Mouse (Mus musculus) left cerebral cortex, adult 11 months (tissue): ENCODE measurements at regions not wholly inside any gene's neighbourhood (a gene's known extent, or its start where the extent isn't known, plus 50 kb on each side); places are given as distances from the start of the nearest gene placed in this dataset.

Source experiments
- DNase-seq: peaks from one replicate; pipeline ENCODE4 v3.0.0; 2022; ENCODE audit warnings: low spot score

- no peak for DNase-seq
These were observed 149.5 kb upstream of the Spef2 start for GRCm38 (mm10) chr15:9898211-9898610.

- DNase-seq, result no peak
These were observed 144.5 kb upstream of the Spef2 start for GRCm38 (mm10) chr15:9893146-9893545.

- no peak for DNase-seq
These were observed 143.5 kb upstream of the Spef2 start for GRCm38 (mm10) chr15:9892208-9892607.

GRCm38 (mm10) chr15:9891446-9891845 lies 142.8 kb upstream of the Spef2 start:
- DNase-seq, result no peak

DNA sequence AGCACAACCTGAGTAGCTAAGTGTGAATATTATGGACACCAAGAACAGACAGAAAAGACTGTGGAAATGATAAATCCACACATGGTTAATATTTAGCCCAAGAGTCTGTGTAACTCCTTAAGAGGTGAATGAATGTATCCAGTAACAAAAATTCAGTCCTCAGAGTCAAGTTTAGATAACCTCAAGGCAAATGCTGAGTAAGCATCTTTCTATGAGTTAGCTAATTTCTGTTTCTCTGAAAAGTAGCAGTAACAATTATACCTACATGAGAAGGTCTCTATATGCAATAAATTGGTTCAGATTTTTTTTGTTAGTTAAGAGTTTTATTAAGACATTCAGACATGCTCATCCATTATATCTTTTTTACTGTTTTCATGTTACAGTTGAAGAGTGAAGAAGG lies 127.1 kb upstream of the Spef2 start:
- no peak for DNase-seq

DNA sequence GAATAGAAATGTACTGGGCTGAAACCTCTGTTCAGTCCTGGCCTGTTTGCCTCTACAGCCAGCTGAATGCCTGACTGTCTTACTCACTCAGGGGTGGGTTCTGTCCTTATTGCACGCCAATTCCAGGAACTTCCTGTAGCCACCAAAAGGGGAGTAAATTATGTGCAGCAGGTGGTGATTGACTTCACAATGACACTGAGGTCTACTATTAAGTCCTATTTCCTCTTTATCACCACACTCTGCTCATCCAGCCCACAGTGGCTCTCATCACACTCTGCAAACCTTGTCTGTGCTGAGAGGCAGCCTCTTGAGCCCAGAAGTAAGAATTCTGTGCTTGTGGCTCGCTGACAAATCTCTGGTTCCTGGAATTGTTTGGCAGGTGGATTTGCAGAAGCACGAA lies 121.5 kb upstream of the Spef2 start:
- no peak for DNase-seq

GRCm38 (mm10) chr15:9864778-9865177 lies 116.1 kb upstream of the Spef2 start:
- no peak for DNase-seq

DNA sequence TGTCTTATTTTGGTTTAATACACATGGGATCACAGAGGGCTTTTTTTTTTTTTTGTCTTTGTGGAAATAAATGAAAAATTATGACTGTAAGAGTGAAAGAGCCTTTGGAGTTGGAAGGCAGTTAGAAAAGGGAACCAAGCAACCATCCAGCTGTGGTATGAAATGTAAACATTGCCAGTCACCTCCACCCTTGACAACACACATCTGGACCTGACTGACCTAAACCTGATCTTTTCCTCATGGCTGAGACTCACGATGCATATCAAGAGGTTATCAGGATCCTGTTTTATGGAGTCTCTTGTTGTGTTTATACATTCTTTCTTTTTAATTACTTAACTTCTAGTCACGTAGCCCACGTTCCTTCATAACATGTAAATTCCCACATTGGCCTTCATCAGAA lies 113.2 kb upstream of the Spef2 start:
- no peak for DNase-seq

DNA sequence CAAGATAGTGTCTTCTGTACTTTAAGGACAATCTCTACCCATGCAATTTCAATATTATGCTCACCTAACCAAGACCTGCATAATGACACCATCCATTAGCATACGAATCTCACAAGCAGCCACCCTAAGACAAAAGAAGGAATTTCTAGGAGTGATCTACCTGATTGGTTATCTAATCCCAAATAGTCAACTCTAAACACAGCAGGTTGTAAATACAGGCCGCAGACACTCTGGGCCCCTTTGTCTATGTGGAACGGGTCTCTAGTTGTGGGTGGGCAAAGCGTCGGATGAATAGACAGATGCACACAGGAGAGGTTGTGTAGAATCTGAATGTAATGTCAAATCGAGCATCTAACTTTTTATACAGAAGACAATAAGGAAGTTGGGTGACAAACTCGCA lies 91.0 kb upstream of the Spef2 start:
- no peak for DNase-seq

DNA sequence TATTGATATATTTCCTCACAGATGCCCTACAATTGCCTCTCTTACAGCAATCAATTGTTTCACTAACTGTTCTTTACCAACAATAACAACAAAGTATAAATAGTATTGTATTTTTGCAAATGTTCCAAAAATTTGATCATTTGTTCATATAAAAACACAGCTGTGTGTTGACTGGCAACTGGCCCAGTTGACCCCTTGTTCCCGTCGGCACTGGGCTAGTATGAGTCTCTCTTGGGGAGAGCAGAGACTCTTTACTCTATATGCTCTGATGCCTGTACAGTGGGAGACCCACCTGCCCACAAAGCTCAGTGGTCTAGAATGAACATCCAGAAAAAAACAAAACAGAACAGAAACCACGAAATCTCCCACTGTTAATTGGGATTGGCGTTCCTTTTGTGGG lies 86.4 kb upstream of the Spef2 start:
- no peak for DNase-seq

- DNase-seq, result peak; percentile 7
These were observed 55.8 kb upstream of the Spef2 start for GRCm38 (mm10) chr15:9804469-9804868.
